Mouse (Mus musculus) midbrain, embryonic 14.5 days (tissue): ENCODE results near the gene Wfdc17. TPM values are rescaled to one million over a fixed set of nuclear protein-coding genes. Genes with fewer than 3 reads are reported as not detected.

Source experiments
- ATAC-seq: fragments of 200-750 bp; cut with Nextera tagmentation; 2 replicates; pipeline ENCODE4 v1.8.0; 2017; ENCODE audit warnings: moderate number of reproducible peaks, moderate library complexity; ENCODE audit not compliant: low FRiP score, low TSS enrichment
- DNase-seq: peaks from one replicate; pipeline ENCODE4 v3.0.0-alpha.2; 2015
- H3K27ac ChIP-seq: fragments of 300-500 bp; sonication (generic); replicated peaks from 2 replicates; pipeline ENCODE4 v1.5.1; 2014; ENCODE audit warnings: mild to moderate bottlenecking, low read depth, low read length, moderate library complexity
- H3K27me3 ChIP-seq: fragments of 300-500 bp; sonication (generic); 2 replicates; pipeline ENCODE4 v1.6.1; 2014; ENCODE audit warnings: low read length, control low read depth, mixed read lengths; ENCODE audit not compliant: control insufficient read depth, insufficient read depth
- H3K36me3 ChIP-seq: fragments of 300-500 bp; sonication (generic); 2 replicates; pipeline ENCODE4 v1.6.1; 2014; ENCODE audit warnings: low read length, control low read depth; ENCODE audit not compliant: control insufficient read depth, insufficient read depth
- H3K4me1 ChIP-seq: fragments of 300-500 bp; sonication (generic); 2 replicates; pipeline ENCODE4 v1.6.1; 2014; ENCODE audit warnings: mild to moderate bottlenecking, antibody characterized with exemption, low read length, control low read depth; ENCODE audit not compliant: control insufficient read depth, insufficient read depth
- H3K4me2 ChIP-seq: fragments of 300-500 bp; sonication (generic); 2 replicates; pipeline ENCODE4 v1.6.1; 2014; ENCODE audit warnings: mild to moderate bottlenecking, low read length, moderate library complexity
- H3K4me3 ChIP-seq: fragments of 300-500 bp; sonication (generic); replicated peaks from 2 replicates; pipeline ENCODE4 v1.5.1; 2014; ENCODE audit warnings: low read depth, low read length
- H3K9ac ChIP-seq: fragments of 300-500 bp; sonication (generic); replicated peaks from 2 replicates; pipeline ENCODE4 v1.6.1; 2014; ENCODE audit warnings: mild to moderate bottlenecking, low read length, moderate library complexity
- H3K9me3 ChIP-seq: fragments of 300-500 bp; sonication (generic); 2 replicates; pipeline ENCODE4 v1.6.1; 2016; ENCODE audit warnings: low read length, control low read depth, mixed read lengths; ENCODE audit not compliant: control insufficient read depth
- WGBS: fragments of 180-500 bp; shearing (Covaris S2); extraction: QIAGEN DNeasy Blood & Tissue Kit; methylation state at CpG from one replicate; pipeline ENCODE4 v1.1.7; 2014; 5-methylcytosine and 5-hydroxymethylcytosine counted together
- polyA plus RNA-seq: library from polyadenylated mRNA; unstranded; fragments of >200 nt; fragmentation: Nextera tagmentation; extraction: Ambion mirVana; gene quantifications from 2 replicates; pipeline ENCODE4 v1.2.1, GENCODE M21; 2014

Gene Wfdc17
- 1.5 TPM in 1 of 2 replicates, not detected in the other for polyA plus RNA-seq

- Histone ChIP-seq H3K27ac (no peak within 1 kb of the TSS), H3K4me3 (no peak within 1 kb of the TSS), H3K9me3 (no peaks in the 10 kb centered on the region), H3K4me1 (no peaks in the 10 kb centered on the region), H3K9ac (no peak within 1 kb of the TSS), H3K27me3 (no peaks in the 10 kb centered on the region), H3K4me2 (no peak within 1 kb of the TSS), H3K36me3 (no peaks in the 10 kb centered on the region)
- 73% methylated on average over 1 of the region's 1 CpGs for WGBS
- ATAC-seq = no peak
- DNase-seq = no peak
These were observed at the start of gene Wfdc17 for GRCm38 (mm10) chr11:83703705-83704104. Gene Wfdc17 (plus strand): TSS chr11:83703991.

GRCm38 (mm10) chr11:83654606-83655005 lies 49.2 kb upstream of the Wfdc17 start:
- DNase-seq (no peak), ATAC-seq (no peak)
- Histone ChIP-seq H3K27ac (no peak overlapping the region), H3K4me2 (no peak overlapping the region), H3K4me3 (no peak overlapping the region), H3K4me1 (no peaks in the 10 kb centered on the region), H3K9me3 (no peaks in the 10 kb centered on the region), H3K27me3 (no peaks in the 10 kb centered on the region), H3K36me3 (no peaks in the 10 kb centered on the region), H3K9ac (no peak overlapping the region)
- WGBS = 94% methylated on average over 8 of the region's 8 CpGs

GRCm38 (mm10) chr11:83657508-83657907 lies 46.3 kb upstream of the Wfdc17 start:
- Histone ChIP-seq H3K27ac (no peak overlapping the region), H3K4me3 (no peak overlapping the region), H3K9me3 (no peaks in the 10 kb centered on the region), H3K4me1 (no peaks in the 10 kb centered on the region), H3K36me3 (no peaks in the 10 kb centered on the region), H3K27me3 (no peaks in the 10 kb centered on the region), H3K9ac (no peak overlapping the region), H3K4me2 (no peak overlapping the region)
- ATAC-seq (no peak), DNase-seq (no peak)
- 91% methylated on average over 3 of the region's 3 CpGs for WGBS

DNA sequence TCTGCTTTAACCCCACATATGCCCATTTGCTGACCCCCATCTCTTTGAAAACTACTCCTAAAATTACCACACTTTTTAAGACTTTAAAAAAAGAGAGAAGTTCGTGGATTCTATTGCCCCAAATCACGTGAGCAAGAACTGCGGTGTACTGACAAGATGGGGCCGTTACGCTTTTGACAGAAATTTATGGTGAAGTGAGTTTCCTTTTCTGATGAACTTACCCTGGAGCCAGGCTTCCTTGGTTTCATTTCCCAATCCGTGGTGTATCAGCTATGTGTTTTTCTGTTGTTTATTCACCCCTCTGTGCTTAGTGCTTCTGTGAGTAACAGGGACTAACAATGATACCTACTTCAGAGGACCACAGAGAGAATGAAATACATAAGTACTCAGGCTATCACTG lies 45.0 kb upstream of the Wfdc17 start:
- Histone ChIP-seq H3K4me3 (no peak overlapping the region), H3K27ac (no peak overlapping the region), H3K9me3 (no peaks in the 10 kb centered on the region), H3K4me1 (no peaks in the 10 kb centered on the region), H3K36me3 (no peaks in the 10 kb centered on the region), H3K9ac (no peak overlapping the region), H3K4me2 (no peak overlapping the region), H3K27me3 (no peaks in the 10 kb centered on the region)
- ATAC-seq (no peak), DNase-seq (no peak)
- 85% methylated on average over 6 of the region's 6 CpGs for WGBS

DNA sequence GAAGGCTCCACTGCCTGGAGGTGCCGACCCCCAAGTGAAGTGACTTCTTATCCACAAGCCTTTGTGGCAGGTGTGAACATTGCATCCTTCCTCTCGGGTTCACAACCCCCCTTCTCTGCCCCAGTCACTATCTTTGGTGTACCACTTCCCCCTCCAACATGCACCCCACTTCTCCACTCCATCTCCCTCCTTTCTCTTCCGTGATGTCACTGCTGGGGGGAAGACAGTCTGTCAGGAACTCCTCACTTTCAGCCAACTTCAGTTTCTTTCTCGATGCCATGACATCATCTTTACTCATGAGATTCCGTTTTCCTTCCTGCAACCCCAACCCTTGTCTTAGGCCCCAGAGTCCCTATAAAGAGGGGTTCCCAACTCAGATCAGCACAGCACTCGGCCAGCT lies 41.6 kb upstream of the Wfdc17 start, which contains the start of gene Ccl4:
Gene Ccl4, plus strand, starts transcription at position 381 of the 400 bp plus-strand sequence.
- 84% methylated on average over 6 of the region's 6 CpGs for WGBS
- H3K9ac ChIP-seq = no peak within 1 kb of the TSS
- no peak within 1 kb of the TSS for H3K27ac ChIP-seq
- H3K4me3 ChIP-seq = no peak within 1 kb of the TSS
- H3K27me3 ChIP-seq = no peaks in the 10 kb centered on the region
- H3K4me1 ChIP-seq = no peaks in the 10 kb centered on the region
- H3K9me3 ChIP-seq = no peaks in the 10 kb centered on the region
- H3K36me3 ChIP-seq = no peaks in the 10 kb centered on the region
- no peak for ATAC-seq
- no peak for DNase-seq
- H3K4me2 ChIP-seq = no peak within 1 kb of the TSS

- no peak for DNase-seq
- Histone ChIP-seq H3K9ac (no peak overlapping the region), H3K27ac (no peak overlapping the region), H3K9me3 (no peaks in the 10 kb centered on the region), H3K36me3 (no peaks in the 10 kb centered on the region), H3K27me3 (no peaks in the 10 kb centered on the region), H3K4me1 (no peaks in the 10 kb centered on the region), H3K4me3 (no peak overlapping the region), H3K4me2 (no peak overlapping the region)
- ATAC-seq = no peak
- 91% methylated on average over 5 of the region's 5 CpGs for WGBS
These were observed 40.3 kb upstream of the Wfdc17 start for GRCm38 (mm10) chr11:83663532-83663931.

DNA sequence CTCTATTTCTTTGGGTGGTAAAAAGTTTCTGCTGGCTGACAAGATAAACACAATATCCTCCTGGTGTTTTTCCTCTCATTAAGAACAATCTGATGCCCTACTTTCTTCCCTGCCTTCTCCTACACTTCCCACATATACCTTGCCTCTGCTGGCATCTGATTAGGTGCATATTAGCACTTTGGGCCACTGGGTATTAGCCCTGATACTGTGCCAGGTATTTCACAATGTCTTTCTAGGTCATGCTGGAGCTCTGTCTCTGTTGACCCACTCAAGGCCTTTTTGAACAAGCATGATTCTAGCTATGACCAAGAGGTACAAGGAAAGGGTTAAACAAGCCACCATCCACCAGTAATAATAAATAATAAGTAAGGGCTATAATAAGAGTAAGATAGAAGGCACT lies 32.0 kb upstream of the Wfdc17 start:
- Histone ChIP-seq H3K4me3 (no peak overlapping the region), H3K4me1 (no peaks in the 10 kb centered on the region), H3K4me2 (no peak overlapping the region), H3K9ac (no peak overlapping the region), H3K27ac (no peak overlapping the region), H3K27me3 (no peaks in the 10 kb centered on the region), H3K9me3 (no peaks in the 10 kb centered on the region), H3K36me3 (no peaks in the 10 kb centered on the region)
- no peak for DNase-seq
- no peak for ATAC-seq

DNA sequence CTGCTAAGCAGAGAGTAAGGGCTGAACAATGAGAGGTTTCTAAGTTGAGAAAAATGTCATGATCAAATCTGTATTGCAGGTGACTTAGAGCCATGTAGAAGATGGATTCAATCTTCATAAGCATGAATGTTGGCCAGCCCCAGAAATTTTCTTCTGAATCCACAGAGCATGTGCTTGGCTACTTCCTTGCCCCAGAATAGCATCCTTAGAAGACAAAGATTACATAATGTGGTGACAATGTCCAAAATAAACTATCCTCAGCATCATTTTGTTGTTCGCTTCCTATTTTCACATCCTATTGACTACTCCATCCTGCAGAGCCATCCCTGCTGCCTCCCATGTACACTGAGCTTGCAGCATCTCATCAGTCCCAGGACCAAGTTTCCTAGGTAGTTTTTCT lies 28.1 kb upstream of the Wfdc17 start:
- no peak overlapping the region for H3K4me2 ChIP-seq
- H3K27me3 ChIP-seq = no peaks in the 10 kb centered on the region
- 94% methylated on average over 1 of the region's 1 CpGs for WGBS
- no peaks in the 10 kb centered on the region for H3K36me3 ChIP-seq
- no peaks in the 10 kb centered on the region for H3K9me3 ChIP-seq
- ATAC-seq (no peak), DNase-seq (no peak)
- no peaks in the 10 kb centered on the region for H3K4me1 ChIP-seq
- H3K9ac ChIP-seq = no peak overlapping the region
- no peak overlapping the region for H3K4me3 ChIP-seq
- no peak overlapping the region for H3K27ac ChIP-seq

- DNase-seq = no peak
- 86% methylated on average over 1 of the region's 1 CpGs for WGBS
These were observed 13.9 kb upstream of the Wfdc17 start for GRCm38 (mm10) chr11:83689918-83690317.

More at GRCm38 (mm10) chr11:83689918-83690317, 13.9 kb upstream of the Wfdc17 start:
- H3K27me3 ChIP-seq = no peaks in the 10 kb centered on the region
- H3K27ac ChIP-seq = no peak overlapping the region
- H3K4me1 ChIP-seq = no peaks in the 10 kb centered on the region
- ATAC-seq = no peak
- H3K9ac ChIP-seq = no peak overlapping the region
- no peak overlapping the region for H3K4me2 ChIP-seq
- no peak overlapping the region for H3K4me3 ChIP-seq
- no peaks in the 10 kb centered on the region for H3K36me3 ChIP-seq
- no peaks in the 10 kb centered on the region for H3K9me3 ChIP-seq
